Mouse (Mus musculus): ENCODE results near the gene Sec14l2. TPM values are rescaled to one million over a fixed set of nuclear protein-coding genes. Genes with fewer than 3 reads are reported as not detected.
A peak's percentile ranks its signal among the peaks of the same experiment; 100 is the strongest.
"Not testable (repeated sequence)": the region's sequence is repeated elsewhere in the genome, so short reads cannot be mapped to it uniquely, and the experiment has no call there.

Sec14l2 gene
- polyA plus RNA-seq, 1 experiment from 2014 or later, result 1.7 TPM

DNA sequence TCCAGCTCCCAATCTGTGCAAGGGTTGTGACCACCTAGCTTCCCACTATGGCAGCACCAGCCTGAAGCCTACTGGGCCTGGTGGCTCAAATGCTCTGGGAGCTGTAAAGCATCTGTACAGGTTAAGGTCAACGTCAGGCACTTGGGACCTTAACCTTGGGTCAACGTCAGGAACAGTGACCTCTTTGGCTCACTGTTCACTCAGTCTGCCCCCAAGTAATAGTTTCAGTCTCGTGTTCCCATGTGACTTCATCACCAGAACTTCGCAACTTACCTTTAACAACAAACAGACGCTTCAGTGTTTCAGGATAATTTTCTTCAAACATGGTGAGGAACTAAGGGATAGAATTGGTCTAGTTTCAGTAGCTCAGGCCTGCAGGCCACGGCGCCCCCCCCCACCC lies 14.5 kb downstream of the Sec14l2 start:
- Histone ChIP-seq H3K4me1 (ENCODE audit: control insufficient read depth, insufficient read depth, low read length) (no peaks in the 10 kb centered on the region), H3K36me3 (ENCODE audit: control insufficient read depth, insufficient read depth, low read length) (no peaks in the 10 kb centered on the region), H3K27ac (ENCODE audit: low read length) (no peak overlapping the region), H3K4me3 (ENCODE audit: low read length) (no peak overlapping the region), H3K9me3 (ENCODE audit: control insufficient read depth, low read length) (no peaks in the 10 kb centered on the region), H3K9ac (ENCODE audit: low read depth, low read length) (no peak overlapping the region), H3K27me3 (replicated peaks; ENCODE audit: control insufficient read depth, insufficient read depth, low read length) (no peaks in the 10 kb centered on the region), H3K4me2 (ENCODE audit: low read depth, low read length) (no peak overlapping the region)
- ATAC-seq, result no peak
- 75% methylated on average over 7 of the region's 7 CpGs for WGBS

DNA sequence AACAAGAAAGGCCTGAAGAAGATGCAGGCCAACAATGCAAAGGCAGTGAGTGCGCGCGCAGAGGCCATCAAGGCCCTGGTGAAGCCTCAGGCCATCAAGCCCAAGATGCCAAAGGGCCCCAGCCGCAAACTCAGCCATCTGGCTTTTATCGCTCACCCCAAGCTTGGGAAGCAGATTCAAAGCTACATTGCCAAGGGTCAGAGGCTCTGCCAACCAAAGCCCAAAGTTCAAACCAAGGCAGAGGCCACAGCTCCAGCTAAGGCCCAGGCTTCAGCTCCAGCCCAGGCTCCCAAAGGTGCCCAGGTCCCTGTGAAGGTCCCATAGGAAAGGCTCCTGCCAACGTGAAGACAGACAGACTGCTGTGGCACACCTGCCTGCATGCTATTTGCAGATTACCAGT lies 15.3 kb downstream of the Sec14l2 start:
- H3K4me3 ChIP-seq (ENCODE audit: low read length); H3K4me2 ChIP-seq (ENCODE audit: low read depth, low read length); H3K9me3 ChIP-seq (ENCODE audit: control insufficient read depth, low read length); H3K36me3 ChIP-seq (ENCODE audit: control insufficient read depth, insufficient read depth, low read length); H3K27me3 ChIP-seq (replicated peaks; ENCODE audit: control insufficient read depth, insufficient read depth, low read length); H3K9ac ChIP-seq (ENCODE audit: low read depth, low read length); H3K4me1 ChIP-seq (ENCODE audit: control insufficient read depth, insufficient read depth, low read length); ATAC-seq; H3K27ac ChIP-seq (ENCODE audit: low read length): not testable (repeated sequence)
- whole genome bisulfite sequencing, result 91% methylated on average over 6 of the region's 6 CpGs

DNA sequence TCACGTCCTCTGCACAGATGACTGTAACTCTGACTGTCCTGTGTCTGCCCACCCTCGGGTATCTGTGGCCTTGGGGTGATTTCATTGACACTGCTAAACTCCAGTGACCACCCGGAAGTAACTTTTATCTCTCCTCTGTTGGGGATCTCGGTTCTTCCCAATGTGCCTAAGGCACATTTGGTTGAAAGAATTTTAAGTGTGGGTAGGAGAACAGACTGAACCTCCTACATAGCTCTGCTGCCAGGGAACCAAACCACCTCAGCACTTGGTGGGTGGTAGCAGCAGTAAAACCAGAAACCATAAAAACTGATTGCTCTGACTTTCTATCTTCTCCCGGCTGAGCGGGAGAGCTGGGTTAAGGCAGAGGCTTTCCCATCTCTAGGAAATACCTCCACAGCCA lies 17.8 kb downstream of the Sec14l2 start:
- H3K36me3 ChIP-seq (ENCODE audit: control insufficient read depth, insufficient read depth, low read length), result no peaks in the 10 kb centered on the region
- no peaks in the 10 kb centered on the region for H3K4me1 ChIP-seq (ENCODE audit: control insufficient read depth, insufficient read depth, low read length)
- 40% methylated on average over 6 of the region's 6 CpGs for WGBS
- no peak overlapping the region for H3K9ac ChIP-seq (ENCODE audit: low read depth, low read length)
- no peak for ATAC-seq
- H3K4me2 ChIP-seq (ENCODE audit: low read depth, low read length), result no peak overlapping the region
- no peaks in the 10 kb centered on the region for H3K9me3 ChIP-seq (ENCODE audit: control insufficient read depth, low read length)
- H3K27me3 ChIP-seq (replicated peaks; ENCODE audit: control insufficient read depth, insufficient read depth, low read length), result no peaks in the 10 kb centered on the region
- H3K27ac ChIP-seq (ENCODE audit: low read length), result no peak overlapping the region
- H3K4me3 ChIP-seq (ENCODE audit: low read length), result no peak overlapping the region

DNA sequence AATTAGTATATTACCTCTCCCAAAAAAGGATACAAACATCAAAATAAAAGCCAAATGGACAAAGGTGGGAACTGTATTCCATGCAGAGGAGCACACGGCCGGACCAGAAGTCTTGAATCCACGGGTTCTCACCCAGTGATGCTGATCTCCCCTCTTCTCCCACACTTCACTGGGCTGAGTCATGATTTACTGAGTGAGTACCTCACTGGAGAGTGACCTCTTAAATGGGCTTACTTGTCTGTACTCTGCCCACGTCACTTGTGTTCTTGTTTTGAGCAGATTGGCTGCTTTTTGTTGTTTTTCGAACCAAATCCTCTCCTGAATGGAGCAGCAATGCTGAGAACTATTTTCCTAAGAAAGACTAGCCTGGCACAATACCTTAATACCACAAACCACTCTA lies 18.2 kb downstream of the Sec14l2 start:
- WGBS, result 91% methylated on average over 5 of the region's 5 CpGs
- Histone ChIP-seq H3K27me3 (replicated peaks; ENCODE audit: control insufficient read depth, insufficient read depth, low read length) (no peaks in the 10 kb centered on the region), H3K9ac (ENCODE audit: low read depth, low read length) (no peak overlapping the region), H3K27ac (ENCODE audit: low read length) (no peak overlapping the region), H3K4me1 (ENCODE audit: control insufficient read depth, insufficient read depth, low read length) (no peaks in the 10 kb centered on the region), H3K4me2 (ENCODE audit: low read depth, low read length) (no peak overlapping the region), H3K4me3 (ENCODE audit: low read length) (no peak overlapping the region), H3K36me3 (ENCODE audit: control insufficient read depth, insufficient read depth, low read length) (no peaks in the 10 kb centered on the region), H3K9me3 (ENCODE audit: control insufficient read depth, low read length) (no peaks in the 10 kb centered on the region)
- ATAC-seq, result no peak

DNA sequence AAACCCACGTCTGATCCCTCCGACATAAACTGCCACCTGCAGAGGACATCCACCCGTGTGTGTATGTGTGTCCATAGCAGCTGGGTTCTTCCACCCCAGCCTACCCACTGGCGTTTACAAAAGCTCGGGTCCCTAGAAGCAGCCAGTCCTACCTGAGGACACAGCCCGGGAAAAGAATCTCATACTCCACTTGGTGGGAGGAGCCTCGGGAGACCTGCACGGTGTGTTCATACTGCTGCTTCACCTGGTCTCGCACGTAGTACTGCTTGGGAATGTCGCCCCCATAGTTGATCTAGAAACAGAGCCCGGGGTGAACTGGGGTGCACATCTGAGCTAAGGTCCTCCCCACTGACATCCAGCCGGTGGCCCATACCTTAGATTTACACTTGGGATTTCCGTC lies 19.7 kb downstream of the Sec14l2 start:
- Histone ChIP-seq H3K27ac (ENCODE audit: low read length) (no peak overlapping the region), H3K9ac (ENCODE audit: low read depth, low read length) (no peak overlapping the region), H3K4me1 (ENCODE audit: control insufficient read depth, insufficient read depth, low read length) (no peaks in the 10 kb centered on the region), H3K36me3 (ENCODE audit: control insufficient read depth, insufficient read depth, low read length) (no peaks in the 10 kb centered on the region), H3K9me3 (ENCODE audit: control insufficient read depth, low read length) (no peaks in the 10 kb centered on the region), H3K27me3 (replicated peaks; ENCODE audit: control insufficient read depth, insufficient read depth, low read length) (no peaks in the 10 kb centered on the region), H3K4me2 (ENCODE audit: low read depth, low read length) (no peak overlapping the region), H3K4me3 (ENCODE audit: low read length) (no peak overlapping the region)
- ATAC-seq, result no peak
- WGBS, result 74% methylated on average over 14 of the region's 14 CpGs

DNA sequence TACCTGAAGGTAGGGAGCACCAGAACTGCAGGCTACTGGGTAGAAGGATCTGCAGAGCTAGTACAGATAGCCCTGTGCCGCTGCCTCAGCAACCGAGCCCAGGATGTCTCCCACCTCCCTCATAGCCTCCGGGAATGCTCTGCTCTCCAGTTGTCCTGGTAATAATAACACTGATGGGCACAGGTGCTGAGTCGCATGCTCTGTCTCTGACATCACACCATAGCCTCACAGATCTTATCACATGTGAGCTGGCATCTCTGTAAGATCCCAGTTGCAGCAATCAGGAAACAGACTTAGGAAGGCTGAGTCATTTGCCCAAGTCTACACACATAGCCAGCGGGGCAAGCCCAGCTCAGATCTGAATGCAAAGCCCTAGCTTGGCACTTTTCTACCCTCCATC lies 21.4 kb downstream of the Sec14l2 start:
- WGBS, result 81% methylated on average over 5 of the region's 5 CpGs
- no peaks in the 10 kb centered on the region for H3K9me3 ChIP-seq (ENCODE audit: control insufficient read depth, low read length)
- no peak overlapping the region for H3K27ac ChIP-seq (ENCODE audit: low read length)
- H3K4me3 ChIP-seq (ENCODE audit: low read length), result no peak overlapping the region
- no peaks in the 10 kb centered on the region for H3K36me3 ChIP-seq (ENCODE audit: control insufficient read depth, insufficient read depth, low read length)
- no peaks in the 10 kb centered on the region for H3K27me3 ChIP-seq (replicated peaks; ENCODE audit: control insufficient read depth, insufficient read depth, low read length)
- no peak overlapping the region for H3K4me2 ChIP-seq (ENCODE audit: low read depth, low read length)
- peaks cover 5% of the 10 kb centered on the region; the same call in 1 of the 2 replicates for H3K4me1 ChIP-seq (ENCODE audit: control insufficient read depth, insufficient read depth, low read length)
- no peak for ATAC-seq
- no peak overlapping the region for H3K9ac ChIP-seq (ENCODE audit: low read depth, low read length)

DNA sequence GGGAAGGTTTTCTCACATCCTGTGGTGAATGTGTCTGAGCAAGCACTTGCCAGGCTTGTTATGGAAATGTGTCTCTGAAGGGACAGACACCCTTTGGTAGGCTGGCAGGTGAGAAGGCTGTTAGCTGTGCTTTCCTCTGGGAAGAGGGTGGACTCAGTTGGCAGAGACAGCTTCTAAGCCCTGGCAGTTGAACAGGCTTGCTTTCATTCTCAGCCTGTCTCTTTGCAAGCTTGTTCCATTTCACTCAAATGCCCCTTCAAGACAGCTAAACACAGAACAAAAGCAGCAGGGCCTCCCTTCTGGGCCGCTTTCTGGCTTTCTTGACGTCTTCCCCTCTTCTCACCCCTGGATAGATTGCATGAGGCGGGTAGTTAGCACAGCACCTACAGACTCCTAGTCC lies 23.8 kb downstream of the Sec14l2 start:
- Histone ChIP-seq H3K4me2 (ENCODE audit: low read depth, low read length) (no peak overlapping the region), H3K4me1 (ENCODE audit: control insufficient read depth, insufficient read depth, low read length) (peaks cover 16% of the 10 kb centered on the region), H3K27ac (ENCODE audit: low read length) (no peak overlapping the region), H3K9me3 (ENCODE audit: control insufficient read depth, low read length) (no peaks in the 10 kb centered on the region), H3K27me3 (replicated peaks; ENCODE audit: control insufficient read depth, insufficient read depth, low read length) (no peaks in the 10 kb centered on the region), H3K9ac (ENCODE audit: low read depth, low read length) (no peak overlapping the region), H3K36me3 (ENCODE audit: control insufficient read depth, insufficient read depth, low read length) (no peaks in the 10 kb centered on the region), H3K4me3 (ENCODE audit: low read length) (no peak overlapping the region)
- no peak for ATAC-seq
- 72% methylated on average over 3 of the region's 3 CpGs for WGBS

DNA sequence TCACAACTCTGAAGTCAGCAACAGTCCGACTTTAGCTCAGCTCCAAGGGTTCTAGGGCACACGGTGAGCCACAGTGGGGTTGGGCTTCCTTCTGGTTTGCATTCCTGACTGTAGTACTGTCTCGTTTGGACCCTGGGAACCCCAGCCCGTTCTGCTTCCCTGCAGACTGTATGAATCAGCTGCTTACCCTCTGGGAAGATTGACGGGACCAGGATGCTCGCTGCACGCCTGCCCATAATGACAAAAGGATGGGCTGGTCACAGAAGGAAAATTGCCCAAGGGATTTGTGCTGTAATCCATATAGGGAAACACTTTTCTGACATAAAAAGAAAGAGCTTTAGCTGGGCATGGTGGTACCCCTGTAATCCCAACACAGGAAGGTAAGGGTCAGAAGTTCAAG lies 24.4 kb downstream of the Sec14l2 start:
- ATAC-seq, result no peak
- no peak overlapping the region for H3K27ac ChIP-seq (ENCODE audit: low read length)
- no peak overlapping the region for H3K9ac ChIP-seq (ENCODE audit: low read depth, low read length)
- H3K36me3 ChIP-seq (ENCODE audit: control insufficient read depth, insufficient read depth, low read length), result no peaks in the 10 kb centered on the region
- 70% methylated on average over 7 of the region's 7 CpGs for WGBS
- no peaks in the 10 kb centered on the region for H3K9me3 ChIP-seq (ENCODE audit: control insufficient read depth, low read length)
- H3K4me2 ChIP-seq (ENCODE audit: low read depth, low read length), result no peak overlapping the region
- no peaks in the 10 kb centered on the region for H3K27me3 ChIP-seq (replicated peaks; ENCODE audit: control insufficient read depth, insufficient read depth, low read length)
- H3K4me1 ChIP-seq (ENCODE audit: control insufficient read depth, insufficient read depth, low read length), result peaks cover 16% of the 10 kb centered on the region
- H3K4me3 ChIP-seq (ENCODE audit: low read length), result no peak overlapping the region

DNA sequence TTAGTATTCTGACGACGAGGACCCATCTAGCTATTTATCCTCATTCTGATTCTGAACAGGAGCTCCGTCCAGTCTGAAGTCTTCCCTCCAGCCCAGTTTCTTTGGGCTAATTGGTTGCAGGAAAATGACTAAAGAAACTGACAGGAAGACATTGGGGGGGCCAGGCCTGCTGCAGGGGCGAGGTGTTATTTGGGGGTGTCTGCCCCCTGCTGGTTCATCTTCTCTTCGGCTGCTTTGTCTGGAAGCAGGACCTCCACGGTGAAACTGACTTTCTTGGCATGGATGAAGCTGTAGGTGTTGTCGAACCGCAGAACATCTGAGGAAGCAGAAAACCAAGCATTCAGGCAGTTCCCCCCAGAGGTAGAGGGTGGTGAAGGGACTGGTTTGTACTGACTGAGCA lies 25.1 kb downstream of the Sec14l2 start:
- no peak overlapping the region for H3K9ac ChIP-seq (ENCODE audit: low read depth, low read length)
- ATAC-seq, result no peak
- 69% methylated on average over 8 of the region's 8 CpGs for WGBS
- no peak overlapping the region for H3K4me2 ChIP-seq (ENCODE audit: low read depth, low read length)
- H3K27ac ChIP-seq (ENCODE audit: low read length), result no peak overlapping the region
- H3K27me3 ChIP-seq (replicated peaks; ENCODE audit: control insufficient read depth, insufficient read depth, low read length), result no peaks in the 10 kb centered on the region
- H3K4me1 ChIP-seq (ENCODE audit: control insufficient read depth, insufficient read depth, low read length), result peaks cover 16% of the 10 kb centered on the region
- H3K36me3 ChIP-seq (ENCODE audit: control insufficient read depth, insufficient read depth, low read length), result no peaks in the 10 kb centered on the region
- no peak overlapping the region for H3K4me3 ChIP-seq (ENCODE audit: low read length)
- H3K9me3 ChIP-seq (ENCODE audit: control insufficient read depth, low read length), result no peaks in the 10 kb centered on the region

DNA sequence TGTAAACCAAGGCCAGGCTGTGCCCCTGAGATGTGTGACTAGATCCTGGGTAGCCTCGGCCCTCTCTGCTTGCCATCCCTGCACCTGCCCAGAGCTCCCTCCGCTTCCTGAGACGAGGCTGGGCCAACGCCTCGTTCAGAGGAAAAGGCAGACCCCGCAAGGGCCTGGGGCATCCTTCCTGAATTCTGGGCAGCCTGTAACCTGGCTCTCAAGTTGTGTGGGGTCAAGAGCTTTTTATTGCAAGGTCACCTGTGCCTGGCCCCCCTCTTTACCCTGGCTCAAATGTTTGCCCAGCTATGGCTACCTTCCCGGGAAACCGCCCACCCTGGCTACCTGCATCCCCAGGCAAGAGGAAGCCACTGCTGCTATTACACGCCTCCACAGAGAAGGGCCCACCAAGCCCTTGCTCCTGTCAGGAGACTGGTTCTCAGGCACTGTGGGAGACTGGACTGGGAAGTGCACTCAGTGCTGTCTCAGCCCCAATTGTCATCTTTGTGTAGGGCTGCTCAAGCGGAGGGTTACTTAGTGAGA lies 26.1 kb downstream of the Sec14l2 start:
- no peaks in the 10 kb centered on the region for H3K27me3 ChIP-seq (replicated peaks; ENCODE audit: control insufficient read depth, insufficient read depth, low read length)
- peaks cover 16% of the 10 kb centered on the region for H3K4me1 ChIP-seq (ENCODE audit: control insufficient read depth, insufficient read depth, low read length)
- H3K36me3 ChIP-seq (ENCODE audit: control insufficient read depth, insufficient read depth, low read length), result peaks cover 4% of the 10 kb centered on the region; the same call in 1 of the 2 replicates
- no peaks in the 10 kb centered on the region for H3K9me3 ChIP-seq (ENCODE audit: control insufficient read depth, low read length)
- peak overlapping the region; percentile 85 for H3K4me2 ChIP-seq (ENCODE audit: low read depth, low read length)
- peak; percentile 24 for ATAC-seq
- 28% methylated on average over 10 of the region's 10 CpGs for WGBS
- peak overlapping the region; percentile 52 for H3K4me3 ChIP-seq (ENCODE audit: low read length)
- H3K27ac ChIP-seq (ENCODE audit: low read length), result peak overlapping the region; percentile 73
- peak overlapping the region; percentile 75 for H3K9ac ChIP-seq (ENCODE audit: low read depth, low read length)
